Mouse (Mus musculus) lung, embryonic 14.5 days (tissue): ENCODE results near the gene Hdac4. TPM values are rescaled to one million over a fixed set of nuclear protein-coding genes. Genes with fewer than 3 reads are reported as not detected.

Experiments used
- ATAC-seq: fragments of 200-750 bp; cut with Nextera tagmentation; 2 replicates; pipeline ENCODE4 v1.8.0; 2017; ENCODE audit warnings: mild to moderate bottlenecking, moderate TSS enrichment, moderate library complexity; ENCODE audit not compliant: insufficient read depth
- DNase-seq: peaks from one replicate; pipeline ENCODE4 v3.0.0-alpha.2; 2015
- H3K27ac ChIP-seq: fragments of 300-500 bp; sonication (generic); 2 replicates; pipeline ENCODE4 v1.5.1; 2014; ENCODE audit warnings: low read depth, mild to moderate bottlenecking, moderate library complexity
- H3K27me3 ChIP-seq: fragments of 300-500 bp; sonication (generic); 2 replicates; pipeline ENCODE4 v1.6.1; 2014; ENCODE audit warnings: low read length, control low read depth; ENCODE audit not compliant: insufficient read depth
- H3K36me3 ChIP-seq: fragments of 300-500 bp; sonication (generic); 2 replicates; pipeline ENCODE4 v1.6.1; 2014; ENCODE audit warnings: control low read depth; ENCODE audit not compliant: insufficient read depth
- H3K4me1 ChIP-seq: fragments of 300-500 bp; sonication (generic); 2 replicates; pipeline ENCODE4 v1.6.1; 2014; ENCODE audit warnings: antibody characterized with exemption, control low read depth; ENCODE audit not compliant: insufficient read depth
- H3K4me2 ChIP-seq: fragments of 300-500 bp; sonication (generic); 2 replicates; pipeline ENCODE4 v1.6.1; 2014; ENCODE audit warnings: mild to moderate bottlenecking
- H3K4me3 ChIP-seq: fragments of 300-500 bp; sonication (generic); 2 replicates; pipeline ENCODE4 v1.5.1; 2014; ENCODE audit warnings: low read depth, low read length
- H3K9ac ChIP-seq: fragments of 300-500 bp; sonication (generic); 2 replicates; pipeline ENCODE4 v1.6.1; 2014
- H3K9me3 ChIP-seq: fragments of 300-500 bp; sonication (generic); 2 replicates; pipeline ENCODE4 v1.6.1; 2016; ENCODE audit warnings: low read depth, low read length, control low read depth
- CTCF ChIP-seq: IDR thresholded peaks from 2 replicates; pipeline ENCODE4 v1.5.1; 2016; ENCODE audit warnings: antibody characterized with exemption, low read depth
- WGBS: fragments of 180-500 bp; shearing (Covaris S2); extraction: QIAGEN DNeasy Blood & Tissue Kit; methylation state at CpG from one replicate; pipeline ENCODE4 v1.1.7; 2014; 5-methylcytosine and 5-hydroxymethylcytosine counted together
- polyA plus RNA-seq: library from polyadenylated mRNA; unstranded; fragments of >200 nt; fragmentation: Nextera tagmentation; extraction: Ambion mirVana; gene quantifications from 2 replicates; pipeline ENCODE4 v1.2.1, GENCODE M21; 2014

The Hdac4 gene
- polyA plus RNA-seq, 1 experiment from 2014 or later, result 20.2 TPM

- H3K4me3 ChIP-seq, result no peak overlapping the region
- H3K4me2 ChIP-seq, result no peak overlapping the region
- WGBS, result 57% methylated on average over 5 of the region's 5 CpGs
- ATAC-seq (no peak), DNase-seq (peak; percentile 82)
- H3K27ac ChIP-seq, result no peak overlapping the region
- H3K36me3 ChIP-seq, result peaks cover 54% of the 10 kb centered on the region
- H3K9ac ChIP-seq, result no peak overlapping the region
- TF ChIP-seq CTCF, result peak; percentile 76
- no peaks in the 10 kb centered on the region for H3K9me3 ChIP-seq
- no peaks in the 10 kb centered on the region for H3K4me1 ChIP-seq
- H3K27me3 ChIP-seq, result no peaks in the 10 kb centered on the region
These were observed 226.7 kb downstream of the Hdac4 start for GRCm38 (mm10) chr1:91968710-91969379.

GRCm38 (mm10) chr1:91967041-91967440 lies 228.5 kb downstream of the Hdac4 start:
- peaks cover 42% of the 10 kb centered on the region for H3K36me3 ChIP-seq
- TF ChIP-seq CTCF, result no peak
- WGBS, result 86% methylated on average over 1 of the region's 1 CpGs

GRCm38 (mm10) chr1:91964486-91965335 lies 230.8 kb downstream of the Hdac4 start:
- no peaks in the 10 kb centered on the region for H3K4me1 ChIP-seq
- WGBS, result 66% methylated on average over 9 of the region's 9 CpGs
- H3K4me3 ChIP-seq, result no peak overlapping the region
- ATAC-seq (no peak), DNase-seq (no peak)
- H3K9ac ChIP-seq, result no peak overlapping the region
- no peaks in the 10 kb centered on the region for H3K27me3 ChIP-seq
- H3K27ac ChIP-seq, result no peak overlapping the region
- peaks cover 50% of the 10 kb centered on the region; the same call in 1 of the 2 replicates for H3K36me3 ChIP-seq
- no peak for TF ChIP-seq CTCF
- H3K9me3 ChIP-seq, result no peaks in the 10 kb centered on the region
- no peak overlapping the region for H3K4me2 ChIP-seq

More at GRCm38 (mm10) chr1:91967041-91967440, 228.5 kb downstream of the Hdac4 start:
- ATAC-seq (no peak), DNase-seq (no peak)
- Histone ChIP-seq H3K4me3 (no peak overlapping the region), H3K27ac (no peak overlapping the region), H3K4me2 (no peak overlapping the region), H3K27me3 (no peaks in the 10 kb centered on the region), H3K4me1 (no peaks in the 10 kb centered on the region), H3K9ac (no peak overlapping the region), H3K9me3 (no peaks in the 10 kb centered on the region)

- peak; percentile 81 for TF ChIP-seq CTCF
- ATAC-seq, result peak; percentile 74; the same call in 1 of the 2 replicates
These were observed 233.2 kb downstream of the Hdac4 start for GRCm38 (mm10) chr1:91962256-91962655.

GRCm38 (mm10) chr1:91961231-91961630 lies 234.3 kb downstream of the Hdac4 start:
- 64% methylated on average over 8 of the region's 8 CpGs for WGBS
- ATAC-seq (no peak), DNase-seq (no peak)
- no peaks in the 10 kb centered on the region for H3K4me1 ChIP-seq
- no peaks in the 10 kb centered on the region for H3K27me3 ChIP-seq
- no peak overlapping the region for H3K4me3 ChIP-seq
- TF ChIP-seq CTCF, result no peak
- no peak overlapping the region for H3K9ac ChIP-seq
- H3K9me3 ChIP-seq, result no peaks in the 10 kb centered on the region
- H3K27ac ChIP-seq, result no peak overlapping the region
- H3K36me3 ChIP-seq, result peaks cover 54% of the 10 kb centered on the region; the same call in 1 of the 2 replicates
- no peak overlapping the region for H3K4me2 ChIP-seq

More at GRCm38 (mm10) chr1:91962256-91962655, 233.2 kb downstream of the Hdac4 start:
- Histone ChIP-seq H3K4me3 (no peak overlapping the region), H3K4me2 (no peak overlapping the region), H3K9me3 (no peaks in the 10 kb centered on the region), H3K27ac (no peak overlapping the region), H3K4me1 (no peaks in the 10 kb centered on the region), H3K9ac (no peak overlapping the region), H3K36me3 (peaks cover 54% of the 10 kb centered on the region; the same call in 1 of the 2 replicates), H3K27me3 (no peaks in the 10 kb centered on the region)
- DNase-seq, result peak; percentile 80
- WGBS, result 61% methylated on average over 1 of the region's 1 CpGs

- H3K36me3 ChIP-seq, result peaks cover 50% of the 10 kb centered on the region; the same call in 1 of the 2 replicates
- H3K9ac ChIP-seq, result no peak overlapping the region
- H3K4me2 ChIP-seq, result no peak overlapping the region
- no peaks in the 10 kb centered on the region for H3K9me3 ChIP-seq
- no peak overlapping the region for H3K4me3 ChIP-seq
- no peaks in the 10 kb centered on the region for H3K4me1 ChIP-seq
- WGBS, result 73% methylated on average over 3 of the region's 3 CpGs
- no peak for TF ChIP-seq CTCF
- DNase-seq (no peak), ATAC-seq (no peak)
- H3K27ac ChIP-seq, result no peak overlapping the region
- H3K27me3 ChIP-seq, result no peaks in the 10 kb centered on the region
These were observed 235.6 kb downstream of the Hdac4 start for GRCm38 (mm10) chr1:91959891-91960290.

GRCm38 (mm10) chr1:91959044-91959443 lies 236.5 kb downstream of the Hdac4 start:
- Histone ChIP-seq H3K9ac (no peak overlapping the region), H3K4me2 (no peak overlapping the region), H3K4me1 (no peaks in the 10 kb centered on the region), H3K27me3 (no peaks in the 10 kb centered on the region), H3K27ac (no peak overlapping the region), H3K36me3 (peaks cover 42% of the 10 kb centered on the region; the same call in 1 of the 2 replicates), H3K4me3 (no peak overlapping the region), H3K9me3 (no peaks in the 10 kb centered on the region)
- WGBS, result 85% methylated on average over 5 of the region's 5 CpGs
- TF ChIP-seq CTCF, result no peak
- DNase-seq (no peak), ATAC-seq (no peak)
